Mouse (Mus musculus) erythroblast, embryonic 14.5 days (primary cell): ENCODE data around the gene Alox12e.

ENCODE experiments used
- GATA1 ChIP-seq: IDR thresholded peaks from 2 replicates; pipeline ENCODE4 v1.6.1; 2012; ENCODE audit warnings: low read length, inconsistent platforms, mixed read lengths
- TAL1 ChIP-seq: IDR thresholded peaks from 3 replicates; pipeline ENCODE4 v1.6.1; 2012; ENCODE audit warnings: low read length, inconsistent platforms, mixed read lengths

DNA sequence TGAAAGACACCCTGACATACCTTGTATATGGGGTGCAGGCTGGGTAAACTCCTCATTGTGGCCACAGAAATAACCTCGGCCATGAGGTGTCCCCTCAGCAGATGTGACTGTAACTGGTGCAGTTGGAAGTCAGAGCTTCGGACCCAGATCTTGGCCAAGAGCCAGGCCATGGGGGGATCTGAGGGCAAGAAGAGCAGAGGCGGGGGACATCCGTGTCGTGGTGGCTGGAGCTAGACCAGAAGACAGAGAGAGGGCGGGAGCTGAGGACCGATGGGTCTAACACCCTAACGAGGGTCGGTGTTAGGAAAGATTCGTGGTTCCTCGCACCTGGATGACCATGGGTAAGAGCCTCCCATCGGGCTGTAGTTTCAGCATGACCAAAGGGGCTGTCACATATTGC is 2.8 kb downstream of the Alox12e start:
- TF ChIP-seq GATA1 (no peak), TAL1 (no peak)
